Mouse (Mus musculus) testis, adult 10 weeks (tissue): ENCODE results near the gene Fhl1. TPM values are rescaled to one million over a fixed set of nuclear protein-coding genes. Genes with fewer than 3 reads are reported as not detected.

Experiments used
- polyA plus RNA-seq: library from polyadenylated mRNA; stranded (reverse); fragments of 350-450 nt; fragmentation: Illumina TruSeq; extraction: RNeasy Lipid Tissue Mini Kit (QIAGEN cat#74804); gene quantifications from one replicate; pipeline ENCODE4 v1.2.3, GENCODE M21; 2014; ENCODE audit warnings: low read depth, low replicate concordance

The Fhl1 gene
- 18.8 TPM for polyA plus RNA-seq

DNA sequence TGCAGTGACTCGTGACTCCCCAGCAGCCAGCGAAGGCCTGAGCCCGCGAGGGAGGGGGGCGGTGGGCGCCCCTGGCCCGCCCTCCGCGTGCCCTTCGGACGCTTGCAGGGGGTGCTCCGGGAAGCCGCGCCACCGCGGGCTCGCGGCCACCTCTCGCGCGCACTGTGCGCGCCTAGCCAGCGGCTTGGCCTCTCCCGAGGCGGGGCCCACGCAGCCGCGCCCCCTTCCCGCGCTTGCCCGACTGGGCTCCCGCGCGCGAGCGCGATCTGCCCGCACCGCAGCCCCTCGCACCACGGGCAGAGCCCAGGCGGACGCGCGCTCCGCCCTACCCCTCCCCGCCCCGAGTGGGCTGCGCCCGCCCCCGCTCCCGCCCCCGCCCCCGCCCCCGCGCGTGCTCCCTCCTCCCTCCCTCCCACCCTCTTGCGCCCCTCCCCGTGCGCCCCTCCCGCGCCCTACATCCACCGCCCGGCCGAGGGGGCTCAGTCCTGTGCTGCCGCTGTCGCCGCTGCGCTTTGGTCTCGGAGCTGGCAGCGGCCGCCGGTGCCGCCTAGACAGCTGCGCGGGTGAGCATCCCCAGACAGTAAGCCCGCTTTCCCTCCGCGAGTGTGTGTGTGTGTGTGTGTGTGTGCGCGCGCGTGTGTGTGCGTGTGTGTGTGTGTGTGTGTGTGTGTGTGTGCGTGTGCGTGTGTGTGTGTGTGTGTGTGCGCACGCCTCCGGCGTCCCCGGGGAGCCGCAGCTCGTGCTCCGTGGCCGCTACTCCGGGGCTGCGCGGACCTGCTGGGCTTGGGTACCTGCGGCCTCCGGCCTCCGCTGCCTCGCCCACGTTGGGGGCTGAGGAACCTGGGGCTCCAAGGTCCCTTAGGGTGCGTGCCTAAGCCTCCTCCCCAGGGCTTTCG lies at the start of gene Fhl1:
Gene Fhl1 (plus strand): TSS at position 482 of the 896 bp plus-strand sequence.

DNA sequence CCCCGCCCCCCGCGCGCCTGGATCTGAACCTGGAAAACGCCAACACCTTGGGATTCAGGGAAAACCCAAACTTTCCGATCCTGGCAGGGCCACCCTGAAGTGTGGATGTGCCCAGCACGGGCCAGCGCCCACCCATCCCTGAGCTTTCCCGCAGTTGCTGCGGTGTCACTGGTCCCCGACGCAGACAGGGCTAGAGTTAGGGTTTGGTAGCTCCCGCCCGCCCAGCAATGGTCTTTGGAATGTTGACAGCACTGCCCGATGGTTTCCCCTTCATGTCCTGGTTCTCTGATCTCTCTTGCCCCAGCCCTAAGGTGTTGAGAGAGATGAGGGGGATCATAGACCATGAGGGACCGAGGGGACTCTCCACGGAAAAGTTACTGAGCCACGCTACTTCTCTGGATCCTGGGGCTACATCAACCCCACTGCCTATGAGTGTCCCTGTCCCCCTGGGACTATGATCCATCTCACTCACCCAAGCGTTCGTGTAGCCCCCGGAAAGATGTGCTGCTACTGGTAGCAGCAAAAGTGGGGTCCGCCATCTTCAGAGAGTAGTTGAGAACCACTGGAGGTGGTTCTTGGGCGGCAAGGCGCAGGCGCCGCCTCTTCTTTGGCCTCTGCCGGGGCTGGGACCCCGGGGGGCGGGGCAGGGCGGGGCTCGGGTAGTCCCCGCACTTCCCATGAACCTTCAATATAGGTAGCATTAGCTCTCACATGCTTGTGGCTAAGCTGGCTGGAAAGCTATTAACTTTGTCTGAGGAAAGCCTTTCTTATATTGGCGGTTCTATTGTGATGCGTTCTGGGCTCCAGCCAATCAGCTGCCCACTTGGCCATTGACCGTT lies 90.4 kb downstream of the Fhl1 start, which contains the start of gene Map7d3:
Gene Map7d3 (minus strand): TSS at position 562 of the 839 bp plus-strand sequence.

Other genes with a start within 250 kb of the Fhl1 start
- not detected for gene Gm10477, start 207.0 kb upstream of the Fhl1 start, polyA plus RNA-seq
- gene Gm648, start 182.2 kb upstream of the Fhl1 start, polyA plus RNA-seq: 10.1 TPM
- 8.4 TPM for gene Mmgt1, start 133.7 kb upstream of the Fhl1 start, polyA plus RNA-seq
- gene Slc9a6, start 122.0 kb upstream of the Fhl1 start, polyA plus RNA-seq: 7.5 TPM
- gene Map7d3, start 90.5 kb downstream of the Fhl1 start, polyA plus RNA-seq: 66.3 TPM
- 0.14 TPM for gene Adgrg4, start 138.4 kb downstream of the Fhl1 start, polyA plus RNA-seq